Mouse (Mus musculus): ENCODE measurements around the gene Golph3l.

GRCm38 (mm10) chr3:95651033-95651373, 62.3 kb downstream of the Golph3l start:
- TF ChIP-seq CTCF (IDR thresholded peaks at IDR 0.05; ENCODE audit: low read depth, low read length): no peak
- TF ChIP-seq POLR2A (IDR thresholded peaks at IDR 0.05; ENCODE audit: extremely low read depth, insufficient read depth, low read length): no peak

All from liver, adult 2 months (tissue).